Mouse (Mus musculus): ENCODE data around the gene Tns1.

DNA sequence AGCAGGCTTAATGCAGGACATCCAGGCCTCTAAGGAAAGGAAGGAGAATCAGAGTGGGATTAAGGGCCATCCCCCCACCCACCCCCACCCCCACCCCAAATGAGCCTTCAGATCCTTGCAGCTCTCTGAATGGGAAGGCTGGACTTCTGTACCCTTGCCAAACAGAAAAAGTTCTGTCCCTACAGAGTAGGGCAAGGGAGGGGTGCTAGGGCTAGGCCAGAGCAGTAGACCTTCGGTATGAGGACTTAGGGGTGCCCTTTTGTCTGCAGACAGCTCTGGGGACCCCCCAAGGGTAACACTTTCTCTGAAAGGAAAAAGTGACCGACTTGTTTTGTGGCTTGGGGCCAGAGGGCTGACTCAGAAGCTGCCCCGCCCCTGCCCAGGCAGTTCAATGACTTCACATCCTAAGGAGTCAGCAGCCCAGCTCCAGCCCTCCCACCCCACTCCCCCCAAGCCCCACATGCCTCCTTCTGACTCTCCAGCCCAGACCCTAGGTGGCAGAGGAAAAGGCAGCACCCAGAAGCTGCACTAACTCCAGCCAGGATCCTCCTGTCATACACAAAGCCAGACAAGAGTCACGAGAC lies 168.9 kb downstream of the Tns1 start:
- TF ChIP-seq CTCF (IDR thresholded peaks at IDR 0.05; ENCODE audit: insufficient read depth, low read length) (no peak), POLR2A (IDR thresholded peaks at IDR 0.05; ENCODE audit: borderline replicate concordance, extremely low read depth, low read depth, low read length) (no peak)

Data from lung, adult 2 months (tissue).